Mouse (Mus musculus) layer of hippocampus, postnatal 36 days (tissue): ENCODE results near the gene Sat2. TPM values are rescaled to one million over a fixed set of nuclear protein-coding genes. Genes with fewer than 3 reads are reported as not detected.

Source experiments
- DNase-seq, 2 experiments: peaks; one replicate each; pipeline ENCODE4 v3.0.0; 2022
- microRNA-seq, 2 experiments: library from miRNA; unstranded; fragments of <30 nt; microRNA quantifications; one replicate each; pipeline ENCODE4 v1.2.0; 2021
- total RNA-seq, 2 experiments: library from RNA; stranded (reverse); gene quantifications; 2 replicates each; pipeline ENCODE4 v1.2.3; 2021

Gene Sat2
- total RNA-seq, 2 experiments from 2014 or later: 11.7 to 13.7 TPM

GRCm38 (mm10) chr11:69672211-69672706, 50.4 kb downstream of the Sat2 start, which contains the start of gene Eif4a1:
Eif4a1 (minus strand) TSS chr11:69672423.
- peak; percentile 100 for DNase-seq

Small RNA genes within 50 kb of the gene (microRNA-seq; reads per million reads assigned to microRNA genes)
- gene Mir1934: 5.9 to 8.1 reads per million in 2 experiments
- 0 reads per million in 2 experiments for gene Mir467f

Other genes with a start within 250 kb of the Sat2 start
- 100 to 1,000 TPM; 117 to 118 TPM for gene Naa38, start 226.5 kb upstream of the Sat2 start, total RNA-seq
- 10 to 100 TPM; 44.6 to 48.6 TPM for gene Cyb5d1, start 226.4 kb upstream of the Sat2 start, total RNA-seq
- 1 to 10 TPM; 1.8 to 2.6 TPM for gene Tmem88, start 223.8 kb upstream of the Sat2 start, total RNA-seq
- 10 to 100 TPM; 32.0 to 41.6 TPM for gene Kdm6b, start 208.3 kb upstream of the Sat2 start, total RNA-seq
- gene Dnah2, start 72.9 kb upstream of the Sat2 start, total RNA-seq: 1 to 10 TPM; 5.4 to 5.9 TPM
- gene Efnb3, start 61.8 kb upstream of the Sat2 start, total RNA-seq: 100 to 1,000 TPM; 120 to 121 TPM
- gene Wrap53, start 41.8 kb upstream of the Sat2 start, total RNA-seq: 10 to 100 TPM; 11.8 to 14.3 TPM
- 10 to 100 TPM; 25.4 to 27.4 TPM for gene Trp53, start 41.7 kb upstream of the Sat2 start, total RNA-seq
- 100 to 1,000 TPM; 400 to 418 TPM for gene Atp1b2, start 16.1 kb upstream of the Sat2 start, total RNA-seq
- gene Shbg, start 4.1 kb upstream of the Sat2 start, total RNA-seq: not detected
- 100 to 1,000 TPM; 147 to 153 TPM for gene Fxr2, start 11.0 kb downstream of the Sat2 start, total RNA-seq
- not detected for gene Sox15, start 33.3 kb downstream of the Sat2 start, total RNA-seq
- 10 to 100 TPM; 55.0 to 58.8 TPM for gene Mpdu1, start 40.6 kb downstream of the Sat2 start, total RNA-seq
- gene Cd68, start 44.1 kb downstream of the Sat2 start, total RNA-seq: 10 to 100 TPM; 11.9 to 13.5 TPM
- gene Eif4a1, start 50.4 kb downstream of the Sat2 start, total RNA-seq: 100 to 1,000 TPM; 352 to 354 TPM
- 100 to 1,000 TPM; 101 to 122 TPM for gene Senp3, start 60.1 kb downstream of the Sat2 start, total RNA-seq
- 1 to 10 TPM; 2.1 to 3.1 TPM for gene Tnfsf13, start 63.8 kb downstream of the Sat2 start, total RNA-seq
- gene Tnfsf12, start 73.8 kb downstream of the Sat2 start, total RNA-seq: 1 to 10 TPM; 8.2 to 8.8 TPM
- 1 to 10 TPM in 1 of 2 experiments, under 1 TPM in 1; 0.90 to 1.2 TPM for gene Tnfsfm13, start 74.1 kb downstream of the Sat2 start, total RNA-seq
- gene Polr2a, start 136.6 kb downstream of the Sat2 start, total RNA-seq: 10 to 100 TPM; 61.2 to 61.3 TPM
- not detected for gene Slc35g3, start 139.9 kb downstream of the Sat2 start, total RNA-seq
- 100 to 1,000 TPM; 116 to 126 TPM for gene Zbtb4, start 143.9 kb downstream of the Sat2 start, total RNA-seq
- gene Chrnb1, start 173.9 kb downstream of the Sat2 start, total RNA-seq: 1 to 10 TPM in 1 of 2 experiments, under 1 TPM in 1; 0.72 to 1.3 TPM
- gene Fgf11, start 179.8 kb downstream of the Sat2 start, total RNA-seq: 10 to 100 TPM; 29.2 to 31.6 TPM
- under 1 TPM in 1 of 2 experiments, not detected in 1; 0.17 TPM for gene Tmem102, start 183.6 kb downstream of the Sat2 start, total RNA-seq
- not detected for gene Gm39566, start 193.3 kb downstream of the Sat2 start, total RNA-seq
- gene Spem2, start 196.4 kb downstream of the Sat2 start, total RNA-seq: not detected
- under 1 TPM; 0.57 to 0.63 TPM for gene Spem1, start 200.2 kb downstream of the Sat2 start, total RNA-seq
- 100 to 1,000 TPM; 192 to 206 TPM for gene Nlgn2, start 215.8 kb downstream of the Sat2 start, total RNA-seq
- gene Tmem256, start 216.5 kb downstream of the Sat2 start, total RNA-seq: 100 to 1,000 TPM; 109 to 128 TPM
- 10 to 100 TPM; 16.3 to 16.6 TPM for gene Plscr3, start 224.4 kb downstream of the Sat2 start, total RNA-seq
- gene Tnk1, start 236.7 kb downstream of the Sat2 start, total RNA-seq: under 1 TPM in 1 of 2 experiments, not detected in 1; 0.18 TPM